Mouse (Mus musculus) activated CD4-positive, CD25-positive, alpha-beta regulatory T cell (primary cell): Measurements from ENCODE around the gene Scube1. TPM values are rescaled to one million over a fixed set of nuclear protein-coding genes. Genes with fewer than 3 reads are reported as not detected.

Experiments
- polyA plus RNA-seq, 2 experiments: library from polyadenylated mRNA; unstranded; fragments of 100-300 nt; shearing (Covaris generic); gene quantifications; one replicate each; pipeline ENCODE4 v1.2.1; 2017

Gene Scube1
- under 1 TPM; 0.11 to 0.77 TPM for polyA plus RNA-seq

GRCm38 (mm10) chr15:83724886-83725269 is at the start of gene Scube1:
TSS of gene Scube1 (minus strand) at chr15:83725021.

GRCm38 (mm10) chr15:83594513-83595363 is 130.1 kb downstream of the Scube1 start, which contains the start of gene Ttll12:
TSS of gene Ttll12 (minus strand) at chr15:83595157.

GRCm38 (mm10) chr15:83563327-83563856 is 161.4 kb downstream of the Scube1 start, which contains the start of the genes Tspo and Mcat:
TSS of gene Tspo (plus strand) at chr15:83563592.
TSS of gene Mcat (minus strand) at chr15:83563787.

Other genes with a start within 250 kb of the Scube1 start
- gene Ttll1, start 214.1 kb downstream of the Scube1 start, polyA plus RNA-seq, result 1 to 10 TPM; 5.1 to 7.1 TPM
- gene Bik, start 198.2 kb downstream of the Scube1 start, polyA plus RNA-seq, result 1 to 10 TPM; 3.5 to 3.7 TPM
- gene Tspo, start 161.4 kb downstream of the Scube1 start, polyA plus RNA-seq, result 100 to 1,000 TPM; 394 to 406 TPM
- 10 to 100 TPM; 23.3 to 26.6 TPM for gene Mcat, start 161.2 kb downstream of the Scube1 start, polyA plus RNA-seq
- 10 to 100 TPM; 15.8 to 19.8 TPM for gene Ttll12, start 129.9 kb downstream of the Scube1 start, polyA plus RNA-seq
- not detected for gene Mpped1, start 54.4 kb upstream of the Scube1 start, polyA plus RNA-seq